Mouse (Mus musculus): Measurements from ENCODE around the gene Ptbp1.

The Ptbp1 gene

DNA sequence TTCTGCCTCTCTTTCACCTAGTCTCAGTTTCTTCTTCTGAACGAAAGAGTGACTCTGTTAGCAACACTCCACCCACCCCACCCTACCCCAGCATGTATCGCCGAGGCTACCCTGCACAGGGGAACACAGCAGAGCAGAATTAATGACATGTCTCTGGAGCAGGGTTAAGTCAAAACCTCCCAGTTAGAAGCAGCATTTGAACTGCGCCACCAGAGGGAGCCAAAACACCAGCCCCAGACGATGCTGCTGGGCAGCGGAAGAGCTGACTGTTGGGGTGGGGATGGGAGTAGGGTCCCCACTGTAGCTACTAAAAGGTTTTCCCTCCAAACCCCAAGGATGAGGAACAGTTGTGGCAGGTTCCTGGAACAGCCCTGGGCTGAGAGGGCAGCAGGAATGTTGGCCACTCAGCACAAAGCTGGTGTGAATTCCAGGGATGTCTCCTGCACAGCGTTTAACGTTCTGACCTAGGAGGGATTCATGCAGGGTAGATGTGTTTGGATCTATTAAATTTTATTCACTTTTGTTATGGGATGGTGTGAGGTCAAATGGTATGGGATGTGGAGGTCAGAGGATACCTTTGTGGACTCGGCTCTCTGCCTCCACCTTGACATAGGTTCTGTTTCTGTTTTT is 19.3 kb upstream of the Ptbp1 start:
- DNase-seq (ENCODE audit: low read depth, low spot score): peak; percentile 29

DNA sequence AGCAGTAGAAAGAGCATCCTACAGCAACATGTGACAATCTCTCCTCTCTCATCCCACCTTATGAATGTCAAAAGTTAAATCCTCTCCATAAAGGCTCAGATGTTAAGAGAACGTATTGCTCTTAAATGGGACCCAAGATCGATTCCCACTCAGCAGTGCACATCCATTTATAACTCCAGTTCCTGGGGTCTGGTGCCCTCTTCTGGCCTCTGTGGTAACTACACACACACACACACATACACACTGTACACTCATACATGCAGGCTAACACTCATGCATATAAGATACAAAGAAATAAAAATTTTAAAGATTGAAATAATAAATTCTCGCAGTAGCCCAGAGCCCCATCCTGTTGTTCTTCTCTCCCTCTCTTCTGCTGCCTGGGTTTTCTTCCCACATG is 17.3 kb upstream of the Ptbp1 start:
- no peak for DNase-seq (ENCODE audit: low read depth, low spot score)

DNA sequence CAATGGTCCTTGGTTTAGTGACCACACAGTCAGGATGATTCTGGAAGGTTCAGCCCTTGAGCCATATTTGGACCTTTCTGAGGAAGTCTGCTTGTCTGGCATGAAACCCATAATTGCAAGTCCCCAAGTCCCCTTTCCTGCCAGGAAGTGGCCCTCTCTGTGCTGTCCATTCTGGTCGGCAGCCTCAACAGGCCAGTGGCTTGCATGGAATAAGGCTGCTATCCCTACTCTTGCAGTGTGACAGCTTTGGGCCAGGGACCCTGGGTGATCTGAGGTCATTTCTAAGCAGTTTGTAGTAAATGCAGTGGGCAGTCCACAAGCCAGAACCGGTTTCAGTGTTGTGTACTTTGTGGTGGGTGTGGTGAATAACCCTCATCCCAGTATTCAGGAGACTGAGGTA is 16.1 kb upstream of the Ptbp1 start:
- DNase-seq (ENCODE audit: low read depth, low spot score): no peak

DNA sequence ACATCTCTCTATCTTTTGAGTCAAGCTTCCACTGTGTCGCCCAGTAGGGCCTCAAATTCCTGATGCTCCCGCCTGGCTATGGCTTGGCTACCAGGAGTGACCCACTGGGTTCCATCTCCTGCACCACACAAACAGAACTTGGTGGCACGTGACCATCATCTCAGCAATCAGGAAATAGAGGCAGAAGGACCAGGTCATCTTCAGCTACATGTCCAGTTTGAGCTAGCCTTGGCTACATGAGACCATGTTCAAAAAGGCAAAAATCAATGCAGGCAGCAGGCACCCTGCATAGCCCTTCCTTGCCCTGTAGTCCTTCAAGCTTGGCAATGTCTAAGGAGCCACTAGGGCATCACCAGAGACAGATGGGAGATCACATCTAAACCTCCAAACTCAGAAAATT is 14.1 kb upstream of the Ptbp1 start:
- DNase-seq (ENCODE audit: low read depth, low spot score): no peak

- DNase-seq (ENCODE audit: low read depth, low spot score): no peak
Observed at GRCm38 (mm10) chr10:79840644-79841551, 13.3 kb upstream of the Ptbp1 start.

DNA sequence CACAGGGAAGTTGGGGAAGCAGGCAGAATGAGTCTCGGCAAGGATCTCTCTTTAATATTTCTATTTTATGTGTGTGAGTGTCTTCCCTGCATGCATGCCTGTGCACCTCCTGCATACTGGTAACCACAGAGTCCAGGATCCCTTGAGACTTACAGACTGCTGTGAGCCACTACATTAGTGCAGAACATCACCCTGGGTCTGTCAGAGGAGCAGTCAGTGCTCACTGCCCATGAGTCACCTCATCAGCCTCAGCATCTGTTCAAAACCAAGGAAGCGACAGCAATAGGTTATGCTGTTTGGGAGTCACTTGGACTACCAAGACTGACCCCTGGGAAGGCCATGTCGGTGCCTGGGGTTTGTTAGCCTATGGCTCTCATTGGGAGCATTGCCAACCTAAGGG is 11.9 kb upstream of the Ptbp1 start:
- no peak for DNase-seq (ENCODE audit: low read depth, low spot score)

DNA sequence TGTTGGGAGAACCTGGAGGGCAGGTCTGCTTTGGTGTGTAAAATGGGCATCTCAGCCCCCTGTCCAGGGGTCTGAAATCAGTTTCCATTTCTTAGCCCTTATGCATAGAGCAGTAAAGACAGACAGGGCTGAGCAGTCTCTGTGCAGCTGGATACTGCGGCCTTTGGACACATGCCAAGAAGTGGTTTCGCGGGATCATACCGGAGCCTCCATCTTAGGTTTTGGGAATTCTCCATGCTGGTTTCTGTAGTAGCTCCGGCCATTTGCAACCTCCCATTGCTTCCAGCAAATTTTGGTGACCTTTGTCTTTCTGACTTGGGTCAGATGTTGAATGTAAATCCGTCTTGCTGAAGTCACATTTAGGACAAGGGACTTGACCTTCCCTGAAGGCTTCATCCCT is 10.8 kb upstream of the Ptbp1 start:
- DNase-seq (ENCODE audit: low read depth, low spot score): no peak

DNA sequence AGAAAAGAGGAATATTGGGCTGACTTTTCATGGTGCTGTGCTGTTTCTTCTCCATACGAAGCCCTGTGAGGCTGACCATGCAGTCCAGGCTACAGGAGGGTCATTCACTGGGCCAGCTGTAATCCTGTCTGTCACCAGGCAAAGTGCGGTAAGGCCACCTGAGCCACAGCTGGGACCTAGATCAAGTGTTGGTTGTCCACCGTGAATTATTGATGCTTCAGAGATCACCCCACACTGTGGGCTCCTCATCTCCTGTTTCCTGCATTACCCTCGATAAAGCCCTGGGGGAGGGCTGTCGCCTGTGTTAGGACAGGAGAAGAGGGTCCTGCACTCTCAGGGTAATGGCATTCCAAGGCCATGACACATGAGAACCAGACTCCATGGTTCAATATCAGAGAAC is 7.7 kb upstream of the Ptbp1 start:
- no peak for DNase-seq (ENCODE audit: low read depth, low spot score)

- DNase-seq (ENCODE audit: low read depth, low spot score): no peak
Observed at GRCm38 (mm10) chr10:79849941-79850628, 4.1 kb upstream of the Ptbp1 start.

DNA sequence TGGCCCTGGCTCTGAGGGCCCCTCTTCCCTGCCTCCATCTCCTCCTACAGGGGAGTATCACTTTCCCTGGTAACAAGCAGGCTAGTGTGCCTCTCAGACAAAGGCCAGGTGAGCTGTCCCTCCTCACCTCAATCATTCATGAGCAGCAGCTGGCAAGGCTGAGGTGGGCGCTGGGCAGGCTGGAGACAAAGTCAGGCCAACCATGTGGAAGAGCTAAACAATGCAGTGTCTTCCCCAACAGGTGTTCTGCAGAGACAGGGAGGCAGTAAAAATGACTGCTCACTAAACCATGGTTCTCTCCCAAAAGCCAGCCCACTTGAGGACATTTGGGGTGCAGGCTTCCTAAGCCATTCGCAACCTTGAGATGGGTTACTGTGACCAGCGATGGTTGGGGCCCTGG is 2.6 kb upstream of the Ptbp1 start:
- DNase-seq (ENCODE audit: low read depth, low spot score): no peak

GRCm38 (mm10) chr10:79852107-79852789 is 2.0 kb upstream of the Ptbp1 start:
- no peak for DNase-seq (ENCODE audit: low read depth, low spot score)

- DNase-seq (ENCODE audit: low read depth, low spot score): no peak
Observed at GRCm38 (mm10) chr10:79852827-79853226, 1.4 kb upstream of the Ptbp1 start.

GRCm38 (mm10) chr10:79853392-79853791 is 835 bp upstream of the Ptbp1 start:
- peak; percentile 26 for DNase-seq (ENCODE audit: low read depth, low spot score)

DNA sequence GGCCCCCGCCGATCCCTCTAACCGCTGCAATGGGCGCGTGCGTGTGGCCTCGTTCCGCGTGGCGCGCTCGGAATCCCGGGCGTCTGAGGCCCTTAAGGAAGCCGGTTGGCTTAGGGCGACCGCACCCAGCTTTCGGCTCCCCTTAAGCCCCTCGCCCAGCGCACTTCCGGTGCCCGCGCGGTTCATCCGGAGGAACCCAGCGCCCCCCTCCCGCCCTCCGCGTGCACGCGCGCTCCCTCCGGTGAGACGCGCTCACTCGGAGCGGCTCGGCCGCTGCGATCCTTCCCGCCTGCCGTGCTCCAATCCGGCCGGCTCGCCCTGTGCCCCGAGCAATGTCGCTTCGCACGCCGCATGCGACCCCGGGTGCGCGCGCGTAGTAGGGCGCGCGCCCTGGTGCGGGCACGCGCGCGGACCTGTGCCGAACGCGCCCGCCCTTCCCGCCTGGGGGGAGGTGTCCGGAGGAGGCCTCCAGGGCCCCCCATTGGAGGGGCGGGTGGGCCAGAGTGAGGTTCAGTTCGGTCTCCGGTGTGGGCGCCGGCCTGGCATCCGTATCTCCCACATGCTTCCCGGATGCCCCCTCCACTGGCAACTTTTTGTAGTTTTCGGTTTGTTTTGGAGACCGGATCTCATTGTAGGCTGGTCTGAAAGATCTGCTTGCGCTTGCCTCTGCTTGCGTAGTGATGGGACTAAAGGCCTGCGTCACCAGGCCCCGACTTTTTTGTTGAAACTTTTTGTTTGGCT is 744 bp downstream of the Ptbp1 start:
- peak; percentile 42 for DNase-seq (ENCODE audit: low read depth, low spot score)

DNA sequence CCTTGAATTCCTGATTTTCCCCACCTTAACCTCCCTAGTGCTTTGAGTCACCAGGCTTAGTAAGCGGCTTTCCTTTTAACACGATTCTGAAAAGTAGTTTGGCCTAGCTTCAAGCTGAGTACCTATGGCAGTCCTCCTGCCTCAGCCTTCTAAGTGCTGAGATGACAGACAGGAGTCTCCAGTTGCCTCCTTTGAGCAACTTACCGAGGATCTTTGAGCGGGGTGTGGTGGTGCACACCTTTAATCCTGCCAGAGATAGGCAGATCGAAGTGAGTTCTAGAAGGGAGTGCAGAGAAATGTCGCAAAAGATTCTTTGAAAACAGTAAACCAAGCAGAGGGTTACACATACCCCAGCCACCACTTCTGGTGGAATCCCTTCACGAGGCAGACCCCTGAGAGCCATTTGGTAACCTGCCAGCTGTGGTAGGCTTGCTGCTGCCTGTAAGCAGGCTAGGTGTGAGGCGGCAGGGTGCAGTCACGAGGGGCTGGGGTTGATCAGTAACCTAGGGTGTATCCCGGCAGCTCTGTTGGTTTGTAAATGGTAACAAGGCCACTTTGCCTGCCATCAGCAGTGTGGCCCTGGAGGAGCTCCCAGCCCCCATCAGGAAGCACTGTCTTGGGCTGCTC is 1.4 kb downstream of the Ptbp1 start:
- peak; percentile 38 for DNase-seq (ENCODE audit: low read depth, low spot score)

- DNase-seq (ENCODE audit: low read depth, low spot score): no peak
Observed at GRCm38 (mm10) chr10:79856280-79856679, 2.1 kb downstream of the Ptbp1 start.

GRCm38 (mm10) chr10:79856704-79857451 is 2.7 kb downstream of the Ptbp1 start:
- no peak for DNase-seq (ENCODE audit: low read depth, low spot score)

GRCm38 (mm10) chr10:79857452-79857811 is 3.2 kb downstream of the Ptbp1 start:
- DNase-seq (ENCODE audit: low read depth, low spot score): no peak

GRCm38 (mm10) chr10:79857894-79858293 is 3.7 kb downstream of the Ptbp1 start:
- no peak for DNase-seq (ENCODE audit: low read depth, low spot score)

GRCm38 (mm10) chr10:79858416-79859074 is 4.3 kb downstream of the Ptbp1 start:
- DNase-seq (ENCODE audit: low read depth, low spot score): no peak

Data from c-Kit-negative CD71-positive TER-119-positive erythroid progenitor cells, embryonic 14.5 days (primary cell).